Mouse (Mus musculus): ENCODE measurements around the gene Amz1.

The Amz1 gene

DNA sequence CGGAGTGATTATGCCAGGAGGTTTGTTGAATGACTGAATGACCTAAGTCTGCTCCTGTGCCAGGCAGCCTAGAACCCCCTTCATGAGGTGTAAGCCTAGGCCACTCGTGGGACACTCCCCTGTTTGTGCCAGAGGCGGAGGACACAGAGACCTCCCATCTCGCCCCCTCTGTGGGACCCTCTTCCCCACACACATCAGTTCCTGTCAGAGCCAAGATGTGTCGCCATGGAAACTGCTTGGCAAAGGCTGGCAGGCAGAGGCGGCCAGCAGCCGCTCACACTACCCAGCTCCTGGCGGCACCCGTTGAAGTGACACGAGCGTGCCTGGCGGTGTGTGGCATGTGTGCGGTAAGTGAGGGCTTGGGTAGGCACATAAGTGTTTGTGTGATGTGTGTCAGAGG, at the start of gene Amz1:
Amz1 (plus strand) TSS at position 306 of the 400 bp plus-strand sequence.
- DNase-seq (ENCODE audit: low read depth, low spot score), result no peak

DNA sequence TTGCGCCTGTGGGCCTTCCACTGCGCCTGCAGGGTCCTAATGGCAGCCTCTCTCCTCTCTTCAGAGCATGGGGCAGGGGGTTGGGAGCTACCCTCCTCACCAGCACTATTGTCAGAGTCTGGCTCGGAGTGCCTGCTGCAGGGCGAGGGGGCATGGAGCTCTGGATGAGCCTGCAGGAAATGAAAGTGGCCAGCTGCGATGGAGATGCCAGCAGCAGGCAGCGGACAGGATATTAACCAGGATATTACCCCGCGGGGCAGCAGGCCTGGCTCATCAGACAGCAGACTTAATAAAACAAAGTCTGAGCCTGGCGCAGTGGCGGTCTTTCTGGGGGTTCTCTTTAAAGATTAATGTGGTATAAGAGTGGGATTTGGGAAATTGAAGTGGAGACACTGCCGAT, 48.8 kb upstream of the Amz1 start:
- no peak for DNase-seq (ENCODE audit: low read depth, low spot score)

DNA sequence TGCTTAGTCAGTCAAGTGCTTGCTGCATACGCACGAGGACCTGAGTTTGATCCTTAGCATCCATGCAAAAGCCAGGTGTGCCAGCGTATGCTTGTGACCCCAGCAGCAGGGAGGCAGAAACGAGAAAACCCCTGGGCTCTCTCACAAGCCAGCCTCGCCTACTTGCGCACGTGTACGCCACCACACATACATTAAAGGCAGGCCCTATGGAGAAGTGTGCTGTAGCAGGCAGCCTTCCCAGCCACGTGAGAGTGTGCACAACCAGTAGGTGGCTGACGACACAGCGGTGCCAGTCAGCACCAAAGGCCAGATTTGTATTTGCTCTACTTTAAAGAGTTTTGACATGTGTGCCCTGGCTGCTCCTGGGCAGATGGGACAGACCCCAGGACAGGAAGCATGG, 48.3 kb upstream of the Amz1 start:
- DNase-seq (ENCODE audit: low read depth, low spot score), result no peak

DNA sequence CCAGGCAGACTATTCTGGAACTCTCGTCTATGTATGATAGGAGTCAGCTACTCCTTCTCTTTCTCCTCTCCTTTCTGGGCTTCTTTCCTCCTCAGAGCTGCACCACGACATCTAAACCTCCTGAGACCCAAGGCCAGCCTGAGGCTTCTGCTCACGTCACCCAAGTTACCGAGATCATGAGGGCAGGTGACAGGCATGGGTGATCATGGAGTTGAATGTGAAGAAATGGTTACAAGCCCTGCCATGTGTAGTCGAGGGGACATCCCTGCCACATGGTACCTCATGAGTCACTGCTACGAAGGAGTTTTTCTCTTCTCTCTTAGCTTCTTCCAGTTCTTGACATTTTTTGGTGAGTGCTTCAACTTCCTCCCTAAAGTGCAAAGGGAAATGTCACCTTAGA, 46.8 kb upstream of the Amz1 start:
- no peak for DNase-seq (ENCODE audit: low read depth, low spot score)

DNA sequence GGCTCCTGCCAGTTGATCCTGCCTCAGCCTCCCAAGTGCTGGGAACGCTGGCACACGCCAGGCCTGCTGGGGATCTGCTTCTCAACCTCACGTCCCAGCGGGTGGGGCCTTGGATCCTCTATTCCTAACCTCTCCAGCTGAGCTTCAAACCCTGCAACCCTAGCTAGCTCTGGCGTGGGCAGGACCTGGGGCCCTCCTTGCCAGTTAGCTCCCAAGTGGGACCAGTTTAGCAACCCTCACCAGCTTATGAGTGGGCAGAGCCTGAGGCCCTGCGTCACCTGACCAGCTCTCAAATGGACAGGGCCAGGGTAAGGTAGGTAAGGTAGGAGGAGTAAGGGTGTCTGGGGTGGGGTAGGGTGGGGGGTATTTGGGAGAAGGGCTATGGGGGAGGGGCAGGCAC, 43.9 kb upstream of the Amz1 start:
- DNase-seq (ENCODE audit: low read depth, low spot score), result no peak

GRCm38 (mm10) chr5:140680950-140681349, 43.0 kb upstream of the Amz1 start:
- DNase-seq (ENCODE audit: low read depth, low spot score), result no peak

DNA sequence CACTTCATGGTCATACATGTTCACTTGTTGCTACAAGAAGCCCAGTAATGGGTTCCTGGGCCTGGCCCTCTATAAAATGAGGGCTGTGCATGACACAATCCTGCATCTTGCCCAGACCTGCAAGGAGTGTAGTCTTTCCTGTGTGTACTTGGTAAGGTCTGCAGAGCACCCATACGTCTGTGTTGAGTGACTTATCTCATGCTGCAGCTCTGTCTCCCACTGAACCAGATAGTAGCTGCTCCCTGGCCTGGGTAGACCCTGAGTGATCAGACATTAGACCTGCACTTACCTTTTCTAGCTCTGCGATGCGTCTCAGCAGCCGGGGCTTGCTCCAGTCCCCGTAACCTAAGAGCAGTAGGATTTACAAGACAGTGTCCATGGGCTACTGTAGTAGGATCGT, 41.8 kb upstream of the Amz1 start:
- no peak for DNase-seq (ENCODE audit: low read depth, low spot score)

- peak; percentile 73 for DNase-seq (ENCODE audit: low read depth, low spot score)
These were observed 39.4 kb upstream of the Amz1 start for GRCm38 (mm10) chr5:140684343-140685148.

- DNase-seq (ENCODE audit: low read depth, low spot score), result no peak
These were observed 35.5 kb upstream of the Amz1 start for GRCm38 (mm10) chr5:140688434-140688833.

DNA sequence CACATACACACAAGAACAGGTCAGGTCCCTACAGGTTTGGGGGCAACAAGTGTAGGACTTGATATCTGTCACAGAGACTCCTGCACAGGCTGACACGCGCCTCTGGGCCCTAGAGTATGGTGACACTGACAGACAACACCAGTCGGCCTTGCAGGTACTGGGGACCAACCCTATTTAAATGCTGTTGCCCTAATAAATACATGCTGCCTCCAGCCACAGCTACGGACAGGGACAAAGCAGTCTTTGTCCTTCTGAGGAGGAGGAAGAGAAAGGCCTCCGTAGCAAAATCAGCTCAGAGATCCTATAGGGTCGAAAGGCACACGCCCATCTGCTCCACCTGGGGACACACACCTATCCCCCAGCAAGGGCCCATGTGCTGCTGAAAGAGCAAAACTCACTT, 27.9 kb upstream of the Amz1 start:
- no peak for DNase-seq (ENCODE audit: low read depth, low spot score)

GRCm38 (mm10) chr5:140699776-140700175, 24.2 kb upstream of the Amz1 start:
- DNase-seq (ENCODE audit: low read depth, low spot score), result no peak

GRCm38 (mm10) chr5:140701661-140702060, 22.3 kb upstream of the Amz1 start:
- DNase-seq (ENCODE audit: low read depth, low spot score), result no peak

DNA sequence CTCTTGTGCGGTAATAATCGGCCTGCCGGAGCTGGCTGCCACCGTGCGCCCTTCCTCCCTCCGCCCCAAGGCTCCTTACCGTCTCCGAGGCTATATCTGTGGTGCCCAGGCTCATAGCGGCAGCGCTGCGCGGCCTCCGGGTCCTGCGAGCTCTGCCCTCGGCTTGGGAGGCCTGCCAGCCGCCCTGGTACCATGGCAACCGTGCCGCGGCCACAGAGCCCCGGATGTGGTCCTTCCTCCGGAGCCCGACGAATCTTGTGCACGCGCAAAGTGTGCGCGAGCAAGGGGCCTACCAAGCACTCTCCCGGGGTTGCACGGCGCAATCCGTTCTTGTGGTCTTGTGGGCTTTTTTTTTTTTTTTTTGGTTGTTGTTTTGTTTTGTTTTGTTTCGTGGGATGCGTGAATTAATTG, 21.8 kb upstream of the Amz1 start, which contains the start of gene Iqce:
Iqce (minus strand) TSS at position 276 of the 411 bp plus-strand sequence.
- DNase-seq (ENCODE audit: low read depth, low spot score), result peak; percentile 95

DNA sequence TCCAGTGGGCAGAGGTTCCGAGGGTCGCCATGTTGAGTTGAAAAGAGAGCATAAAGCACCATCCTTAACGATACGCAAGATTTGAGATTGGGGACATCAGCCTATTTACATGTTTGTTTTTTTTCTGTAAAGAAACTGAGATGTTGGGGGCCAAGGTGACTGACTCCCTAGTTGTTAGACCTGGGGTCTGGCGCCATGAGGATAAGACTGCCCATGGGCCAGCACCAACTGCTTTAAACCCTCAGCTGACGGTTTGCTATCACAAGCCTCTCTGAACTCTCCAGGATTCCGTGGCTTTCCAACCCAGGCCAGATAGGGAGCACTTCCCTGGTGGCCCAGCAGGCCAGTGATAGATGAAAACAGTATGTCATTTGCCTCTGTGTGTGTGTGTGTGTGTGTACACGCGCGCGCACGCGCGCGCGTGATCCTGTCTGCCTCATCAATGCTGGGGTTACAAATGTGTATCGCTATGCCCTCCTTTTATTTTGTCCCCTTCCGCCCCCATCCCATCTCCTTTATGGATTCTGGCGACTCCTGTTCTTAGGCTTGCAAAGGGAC, 21.2 kb upstream of the Amz1 start:
- no peak for DNase-seq (ENCODE audit: low read depth, low spot score)

DNA sequence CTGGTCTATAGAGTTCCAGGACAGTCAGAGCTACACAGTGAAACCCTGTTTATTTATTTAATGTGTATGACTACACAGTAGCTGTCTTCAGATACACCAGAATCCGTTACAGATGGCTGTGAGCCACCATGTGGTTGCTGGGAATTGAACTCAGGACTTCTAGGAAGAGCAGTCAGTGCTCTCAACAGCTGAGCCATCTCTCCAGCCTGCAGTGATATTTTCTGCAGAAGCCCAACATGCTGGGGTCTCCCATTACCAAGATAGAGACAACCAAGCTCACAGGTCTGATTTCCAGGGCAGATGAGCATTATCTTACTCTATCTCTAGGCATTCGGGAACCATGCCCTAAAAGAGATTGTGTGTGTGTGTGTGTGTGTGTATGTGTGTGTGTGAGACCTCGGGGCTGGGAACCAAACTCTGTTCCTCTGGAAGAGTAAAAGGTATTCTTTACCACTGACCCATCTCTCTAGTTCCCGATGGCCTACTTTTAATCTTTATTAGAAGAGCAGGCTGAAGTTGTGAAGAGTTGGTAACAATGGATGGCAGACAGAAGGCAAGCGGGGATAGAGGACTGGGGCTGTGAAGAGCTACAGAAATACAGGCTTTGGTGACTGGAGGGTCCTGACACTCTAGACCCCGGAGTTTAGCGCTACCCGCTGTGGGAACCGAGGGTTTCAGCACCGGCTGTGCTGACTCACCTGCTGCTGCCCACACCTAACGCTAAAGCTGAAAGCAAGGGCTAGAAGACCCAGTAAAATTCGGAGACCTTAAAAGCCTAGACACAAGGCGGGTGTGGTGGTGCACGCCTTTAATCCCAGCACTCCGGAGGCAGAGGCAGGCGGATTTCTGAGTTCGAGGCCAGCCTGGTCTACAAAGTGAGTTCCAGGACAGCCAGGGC, 20.2 kb upstream of the Amz1 start:
- peak; percentile 52 for DNase-seq (ENCODE audit: low read depth, low spot score)

GRCm38 (mm10) chr5:140704378-140705251, 19.3 kb upstream of the Amz1 start, which contains the start of gene Brat1:
TSS of gene Brat1 (plus strand) at chr5:140705011.
- DNase-seq (ENCODE audit: low read depth, low spot score), result peak; percentile 100

GRCm38 (mm10) chr5:140705501-140706171, 18.3 kb upstream of the Amz1 start:
- DNase-seq (ENCODE audit: low read depth, low spot score), result no peak

- DNase-seq (ENCODE audit: low read depth, low spot score), result no peak
These were observed 13.6 kb upstream of the Amz1 start for GRCm38 (mm10) chr5:140710315-140710714.

DNA sequence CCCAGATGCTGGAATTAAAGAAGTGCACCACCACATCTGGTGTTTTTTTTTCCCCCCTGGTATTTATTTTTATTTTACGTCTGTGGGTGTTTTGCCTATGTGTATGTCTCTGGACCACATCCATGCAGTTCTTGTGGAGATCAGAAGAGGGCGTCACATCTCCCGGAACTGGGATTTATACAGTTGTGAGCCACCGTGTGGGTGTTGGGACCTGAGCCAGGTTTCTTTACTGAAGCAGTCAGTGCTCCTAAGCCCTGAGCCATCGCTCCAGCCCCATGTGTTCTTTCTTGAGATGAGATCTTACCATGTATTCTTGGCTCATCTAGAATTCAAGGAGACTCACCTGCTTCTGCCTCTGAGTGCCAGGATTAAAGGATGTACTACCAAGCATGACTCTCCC, 12.9 kb upstream of the Amz1 start:
- no peak for DNase-seq (ENCODE audit: low read depth, low spot score)

GRCm38 (mm10) chr5:140720773-140721172, 3.2 kb upstream of the Amz1 start:
- DNase-seq (ENCODE audit: low read depth, low spot score), result no peak

GRCm38 (mm10) chr5:140722121-140722520, 1.8 kb upstream of the Amz1 start:
- no peak for DNase-seq (ENCODE audit: low read depth, low spot score)

Data from CD4-positive, CD25-positive, alpha-beta regulatory T cell, adult 2 months (primary cell).